In the genomic region with DNA sequence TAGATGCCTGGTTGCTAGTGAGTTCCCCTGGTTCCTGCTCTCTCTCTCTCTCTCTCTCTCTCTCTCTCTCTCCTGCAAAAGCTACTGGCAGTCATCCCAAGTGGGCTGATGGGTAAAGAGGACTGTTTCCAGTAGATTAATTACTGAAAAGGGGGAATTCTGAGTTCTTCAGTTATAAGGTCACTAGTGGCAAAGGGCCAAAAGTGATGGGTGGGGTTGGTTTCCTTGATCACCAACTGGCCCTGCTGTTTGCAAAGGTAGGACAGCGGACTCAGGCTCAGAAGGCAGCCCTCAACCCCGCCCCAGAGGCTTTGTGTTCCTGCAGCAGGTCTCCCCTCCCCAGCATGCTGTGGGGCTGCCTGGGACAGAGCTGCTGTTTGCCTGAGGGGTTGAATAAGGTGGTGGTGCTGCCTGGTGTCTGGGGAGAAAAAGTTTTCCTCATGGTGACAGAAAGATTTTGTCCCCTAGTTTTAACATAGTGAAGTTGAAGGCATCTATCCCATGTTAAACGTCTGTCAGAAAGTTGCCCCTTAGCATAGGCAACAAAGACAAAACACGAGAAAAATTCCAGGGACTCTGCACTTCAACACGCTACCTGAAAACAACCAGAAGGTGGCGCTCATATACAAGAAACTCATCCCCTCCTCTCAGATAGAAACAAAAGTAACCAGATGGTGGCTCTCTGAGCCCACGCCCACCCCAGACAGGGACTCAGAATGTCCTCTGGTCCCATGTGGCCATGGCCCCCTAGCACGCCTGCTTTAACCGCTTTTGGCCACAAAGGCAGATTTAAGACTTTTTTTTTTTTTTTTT, we compare ENCODE assay signal across 8 mouse cellular contexts. TPM values are rescaled to one million over a fixed set of nuclear protein-coding genes. Genes with fewer than 3 reads are reported as not detected.
A peak's percentile ranks its signal among the peaks of the same experiment; 100 is the strongest.
DNase-seq lines count a peak whose midpoint lies in the region; ATAC-seq and TF ChIP-seq lines count a peak whose summit lies in the region.

No protein-coding gene starts in this region.

- peaks cover 12% of the 10 kb centered on the region for H3K27me3 ChIP-seq in CH12.LX (replicated peaks)
- H3K27me3 ChIP-seq in heart, embryonic 14.5 days (ENCODE audit: control insufficient read depth, insufficient read depth, low read length) = no peaks in the 10 kb centered on the region
- H3K27me3 ChIP-seq in kidney, postnatal 0 days (ENCODE audit: insufficient read depth, low read length) = no peaks in the 10 kb centered on the region
- no peaks in the 10 kb centered on the region for H3K27me3 ChIP-seq in liver, adult 2 months (ENCODE audit: control insufficient read depth, insufficient read depth, low read length)
- H3K27me3 ChIP-seq in myocyte (ENCODE audit: control insufficient read depth, insufficient read depth, insufficient read length) = no peaks in the 10 kb centered on the region
- no peaks in the 10 kb centered on the region; the same call in 1 of the 2 replicates for H3K27me3 ChIP-seq in splenic B cell, adult 2 months (ENCODE audit: control insufficient read depth, insufficient read depth, low read length, poor library complexity, severe bottlenecking)

- DNase-seq in CH12.LX (ENCODE audit: extremely low read depth) = peak; percentile 84
- peak; percentile 55 for DNase-seq in fibroblast of lung, adult 2 months (ENCODE audit: low read depth)
- peak; percentile 96 for DNase-seq in kidney, postnatal 0 days (ENCODE audit: low spot score)
- DNase-seq in liver, adult 2 months (ENCODE audit: extremely low read depth, low read depth, low spot score) = peak; percentile 53
- peak; percentile 88 for DNase-seq in splenic B cell, adult 2 months (ENCODE audit: low read depth, low spot score)

- TF ChIP-seq EP300 in CH12.LX (IDR thresholded peaks at IDR 0.05; ENCODE audit: low read length) = no peak

- H3ac ChIP-seq in myocyte (ENCODE audit: control insufficient read depth, insufficient read length) = no peak overlapping the region

- TF ChIP-seq POLR2A in CH12.LX (IDR thresholded peaks at IDR 0.05; ENCODE audit: low read depth, low read length) (no peak), myocyte (IDR thresholded peaks at IDR 0.05; ENCODE audit: insufficient read length, low read depth) (no peak)
- no peak for TF ChIP-seq POLR2A in liver, adult 2 months (IDR thresholded peaks at IDR 0.05; ENCODE audit: extremely low read depth, insufficient read depth, low read length)

- WGBS in heart, embryonic 14.5 days = under 1% methylated on average over 9 of the region's 9 CpGs
- WGBS in kidney, postnatal 0 days = 0% methylated on average over 9 of the region's 9 CpGs
- WGBS in liver, adult 2 months = 2% methylated on average over 9 of the region's 9 CpGs

- dilution Hi-C loops in CH12.LX (cut with MboI; ENCODE audit: extremely low pct_ligation_motif_present, extremely low pct_unique_long_range_greater_than_20kb, low sequenced_read_pairs) = no loop called here

- H3K4me1 ChIP-seq in CH12.LX (ENCODE audit: control insufficient read depth in 1 of 2, insufficient read depth in 2 of 2) = peaks cover 3 to 11% of the 10 kb centered on the region in 2 experiments; a peak in 3 of 4 replicates
- H3K4me1 ChIP-seq in brown adipose tissue, adult 24 weeks (ENCODE audit: control insufficient read depth, insufficient read depth, insufficient read length, low read length) = peaks cover 3% of the 10 kb centered on the region; the same call in 1 of the 2 replicates
- peaks cover 8 to 15% of the 10 kb centered on the region in 2 experiments for H3K4me1 ChIP-seq in heart, embryonic 14.5 days (ENCODE audit: control insufficient read depth in 2 of 2, insufficient read depth in 2 of 2, low read length in 2 of 2)
- no peaks in the 10 kb centered on the region for H3K4me1 ChIP-seq in kidney, postnatal 0 days (replicated peaks; ENCODE audit: insufficient read depth, low read length)
- H3K4me1 ChIP-seq in liver, adult 2 months (ENCODE audit: control insufficient read depth, insufficient read depth, low read length) = peaks cover 2% of the 10 kb centered on the region; the same call in 1 of the 2 replicates

- TF ChIP-seq CTCF in CH12.LX (conservative IDR thresholded peaks at IDR 0.05 in 1 of 2, IDR thresholded peaks at IDR 0.05 in 1 of 2; ENCODE audit: low read depth in 2 of 2, low read length in 2 of 2) = peak; percentile 39 to 76
- peak; percentile 92 for TF ChIP-seq CTCF in kidney, postnatal 0 days (IDR thresholded peaks at IDR 0.05; ENCODE audit: low read depth)
- TF ChIP-seq CTCF in liver, adult 2 months (IDR thresholded peaks at IDR 0.05; ENCODE audit: low read depth, low read length) = peak; percentile 50; the same call in 1 of the 2 replicates

- ATAC-seq in heart, embryonic 14.5 days (ENCODE audit: insufficient number of reproducible peaks, insufficient read depth, low FRiP score, low read depth) = peak; percentile 60; the same call in 1 of the 2 replicates
- peak; percentile 48 for ATAC-seq in kidney, postnatal 0 days (replicated peaks; ENCODE audit: low FRiP score, low read depth)

- H3K9me3 ChIP-seq in CH12.LX (replicated peaks; ENCODE audit: low read length) = no peaks in the 10 kb centered on the region
- no peaks in the 10 kb centered on the region for H3K9me3 ChIP-seq in heart, embryonic 14.5 days (ENCODE audit: control insufficient read depth, low read length)
- H3K9me3 ChIP-seq in kidney, postnatal 0 days (replicated peaks; ENCODE audit: low read length) = no peaks in the 10 kb centered on the region

- H3K9ac ChIP-seq in CH12.LX (ENCODE audit: insufficient read depth, low read depth) = no peak overlapping the region
- peak overlapping the region; percentile 60; the same call in 1 of the 2 replicates for H3K9ac ChIP-seq in heart, embryonic 14.5 days (ENCODE audit: low read length)
- no peak overlapping the region for H3K9ac ChIP-seq in kidney, postnatal 0 days (ENCODE audit: low read depth, low read length)
- no peak overlapping the region for H3K9ac ChIP-seq in liver, adult 2 months (ENCODE audit: low read depth, low read length)

- H3K36me3 ChIP-seq in CH12.LX (replicated peaks in 1 of 2; ENCODE audit: control insufficient read depth in 1 of 2, insufficient read depth in 1 of 2, low read length in 1 of 2) (no peaks in the 10 kb centered on the region), myocyte (ENCODE audit: control insufficient read depth, insufficient read depth) (no peaks in the 10 kb centered on the region)
- H3K36me3 ChIP-seq in heart, embryonic 14.5 days (ENCODE audit: control insufficient read depth, insufficient read depth, low read length) = no peaks in the 10 kb centered on the region
- H3K36me3 ChIP-seq in kidney, postnatal 0 days (ENCODE audit: insufficient read depth, low read length) = no peaks in the 10 kb centered on the region
- H3K36me3 ChIP-seq in liver, adult 2 months (ENCODE audit: control insufficient read depth, insufficient read depth, low read length) = no peaks in the 10 kb centered on the region
- H3K36me3 ChIP-seq in splenic B cell, adult 2 months (ENCODE audit: control insufficient read depth, insufficient read depth, low read length, poor library complexity, severe bottlenecking) = no peaks in the 10 kb centered on the region

- H3K4me2 ChIP-seq in CH12.LX (ENCODE audit: insufficient read depth, low read depth, poor library complexity, severe bottlenecking) = 0 out of 2 replicates have a peak overlapping the region, but pooled peaks have one; percentile 8
- peak overlapping the region; percentile 49 for H3K4me2 ChIP-seq in heart, embryonic 14.5 days (ENCODE audit: low read length)
- H3K4me2 ChIP-seq in kidney, postnatal 0 days (ENCODE audit: low read length) = no peak overlapping the region
- H3K4me2 ChIP-seq in myocyte (ENCODE audit: low read depth) = peak overlapping the region; percentile 63

- peak; percentile 72 for TF ChIP-seq RAD21 in CH12.LX (IDR thresholded peaks at IDR 0.05; ENCODE audit: low read depth, low read length)

- H3K4me3 ChIP-seq in CH12.LX (replicated peaks in 1 of 3; ENCODE audit: low read depth in 2 of 3, low read length in 2 of 3, poor library complexity in 1 of 3) = no peak overlapping the region
- no peak overlapping the region for H3K4me3 ChIP-seq in brown adipose tissue, adult 24 weeks (ENCODE audit: insufficient read depth, low read depth, low read length)
- no peak overlapping the region for H3K4me3 ChIP-seq in heart, embryonic 14.5 days (ENCODE audit: control insufficient read depth in 1 of 2, insufficient read depth in 1 of 2, low read depth in 1 of 2, low read length in 2 of 2)
- H3K4me3 ChIP-seq in kidney, postnatal 0 days (replicated peaks; ENCODE audit: low read depth, low read length) = no peak overlapping the region
- H3K4me3 ChIP-seq in liver, adult 2 months (ENCODE audit: insufficient read depth, low read depth, low read length) = no peak overlapping the region
- no peak overlapping the region for H3K4me3 ChIP-seq in myocyte

- H3K79me2 ChIP-seq in CH12.LX (replicated peaks; ENCODE audit: control insufficient read depth, extremely low read depth, insufficient read depth, poor library complexity, severe bottlenecking) (no peaks in the 10 kb centered on the region), myocyte (ENCODE audit: control insufficient read depth, insufficient read depth) (no peaks in the 10 kb centered on the region)
- no peaks in the 10 kb centered on the region for H3K79me2 ChIP-seq in liver, adult 2 months (ENCODE audit: control insufficient read depth, insufficient read depth, low read length)

- in situ Hi-C loops in CH12.LX (cut with MboI; ENCODE audit: low pct_ligation_motif_present, low pct_unique_long_range_greater_than_20kb, low sequenced_read_pairs) = loop anchor here (5.0 to 10.0 kb wide), 3 partner anchors 44 to 182 kb away; partner anchors contain the start of gene Spty2d1

- no peak overlapping the region for H3K27ac ChIP-seq in CH12.LX (ENCODE audit: insufficient read depth, low read depth)
- H3K27ac ChIP-seq in brown adipose tissue, adult 24 weeks (replicated peaks; ENCODE audit: low read depth, low read length) = peak overlapping the region; percentile 20; the same call in 1 of the 2 replicates
- peak overlapping the region; percentile 68 to 83 for H3K27ac ChIP-seq in heart, embryonic 14.5 days (replicated peaks in 1 of 2; ENCODE audit: control insufficient read depth in 1 of 2, insufficient read depth in 1 of 2, low read depth in 2 of 2, low read length in 2 of 2)
- H3K27ac ChIP-seq in kidney, postnatal 0 days = no peak overlapping the region
- H3K27ac ChIP-seq in liver, adult 2 months (replicated peaks; ENCODE audit: insufficient read depth, low read depth, low read length) = no peak overlapping the region

RNA-seq across cellular contexts. Expression of gene Uevld, which starts 4.7 kb away (rescaled TPM):
- total RNA-seq in CH12.LX (2012; rRNA removed) = 2.6 and 2.9 TPM in 2 replicates
- 4.6 and 5.2 TPM in 2 replicates for total RNA-seq in CH12.LX (2014; rRNA removed)
- polyA plus RNA-seq in CH12.LX (2012; ENCODE audit: insufficient read length, low read depth) = 5.5 and 6.6 TPM in 2 replicates
- polyA plus RNA-seq in brown adipose tissue, adult 24 weeks (2012; ENCODE audit: insufficient read depth, insufficient read length, missing spikeins) = 9.3 and 12.4 TPM in 2 replicates
- polyA plus RNA-seq in heart, embryonic 14.5 days (2014; fragmentation: Nextera tagmentation; extraction: Ambion mirVana) = 9.8 TPM in 2 replicates
- 7.2 and 8.0 TPM in 2 replicates for polyA plus RNA-seq in kidney, postnatal 0 days (2015; fragmentation: Nextera tagmentation; extraction: Ambion mirVana)
- 9.8 and 10.2 TPM in 2 replicates for total RNA-seq in liver, adult 2 months (2014; rRNA removed)
- 2.7 and 3.0 TPM in 2 replicates for polyA plus RNA-seq in liver, adult 2 months (2012; rRNA removed)
- polyA plus RNA-seq in myocyte (2012; fragmentation: generic; extraction: Trizol) = 3.6 TPM

RNA-seq across cellular contexts. Expression of gene Gm9999, which starts 20.4 kb away (rescaled TPM):
- not detected in 2 replicates for total RNA-seq in CH12.LX (2012; rRNA removed)
- not detected in 2 replicates for total RNA-seq in CH12.LX (2014; rRNA removed)
- polyA plus RNA-seq in CH12.LX (2012; ENCODE audit: insufficient read length, low read depth) = not detected in 2 replicates
- not detected in 2 replicates for polyA plus RNA-seq in brown adipose tissue, adult 24 weeks (2012; ENCODE audit: insufficient read depth, insufficient read length, missing spikeins)
- polyA plus RNA-seq in heart, embryonic 14.5 days (2014; fragmentation: Nextera tagmentation; extraction: Ambion mirVana) = not detected in 2 replicates
- not detected in 2 replicates for polyA plus RNA-seq in kidney, postnatal 0 days (2015; fragmentation: Nextera tagmentation; extraction: Ambion mirVana)
- total RNA-seq in liver, adult 2 months (2014; rRNA removed) = not detected in 2 replicates
- not detected in 2 replicates for polyA plus RNA-seq in liver, adult 2 months (2012; rRNA removed)
- not detected for polyA plus RNA-seq in myocyte (2012; fragmentation: generic; extraction: Trizol)

RNA-seq across cellular contexts. Expression of gene Tsg101, which starts 43.2 kb away (rescaled TPM):
- 19.8 and 23.8 TPM in 2 replicates for total RNA-seq in CH12.LX (2012; rRNA removed)
- 46.0 and 49.9 TPM in 2 replicates for total RNA-seq in CH12.LX (2014; rRNA removed)
- 84.1 and 93.5 TPM in 2 replicates for polyA plus RNA-seq in CH12.LX (2012; ENCODE audit: insufficient read length, low read depth)
- polyA plus RNA-seq in brown adipose tissue, adult 24 weeks (2012; ENCODE audit: insufficient read depth, insufficient read length, missing spikeins) = 91.6 and 103 TPM in 2 replicates
- polyA plus RNA-seq in heart, embryonic 14.5 days (2014; fragmentation: Nextera tagmentation; extraction: Ambion mirVana) = 179 and 201 TPM in 2 replicates
- polyA plus RNA-seq in kidney, postnatal 0 days (2015; fragmentation: Nextera tagmentation; extraction: Ambion mirVana) = 169 and 171 TPM in 2 replicates
- 19.5 and 20.3 TPM in 2 replicates for total RNA-seq in liver, adult 2 months (2014; rRNA removed)
- polyA plus RNA-seq in liver, adult 2 months (2012; rRNA removed) = 33.4 and 43.6 TPM in 2 replicates
- polyA plus RNA-seq in myocyte (2012; fragmentation: generic; extraction: Trizol) = 68.5 TPM

RNA-seq across cellular contexts. Expression of gene Spty2d1, which starts 45.2 kb away (rescaled TPM):
- total RNA-seq in CH12.LX (2012; rRNA removed) (10.5 and 14.3 TPM in 2 replicates), CH12.LX (2014; rRNA removed) (22.9 and 24.6 TPM in 2 replicates)
- polyA plus RNA-seq in CH12.LX (2012; ENCODE audit: insufficient read length, low read depth) (29.9 and 32.6 TPM in 2 replicates), myocyte (2012; fragmentation: generic; extraction: Trizol) (12.0 TPM)
- polyA plus RNA-seq in brown adipose tissue, adult 24 weeks (2012; ENCODE audit: insufficient read depth, insufficient read length, missing spikeins) = 6.4 TPM in 2 replicates
- 13.0 and 14.0 TPM in 2 replicates for polyA plus RNA-seq in heart, embryonic 14.5 days (2014; fragmentation: Nextera tagmentation; extraction: Ambion mirVana)
- polyA plus RNA-seq in kidney, postnatal 0 days (2015; fragmentation: Nextera tagmentation; extraction: Ambion mirVana) = 13.7 and 15.9 TPM in 2 replicates
- total RNA-seq in liver, adult 2 months (2014; rRNA removed) = 7.5 and 7.6 TPM in 2 replicates
- 2.9 and 3.2 TPM in 2 replicates for polyA plus RNA-seq in liver, adult 2 months (2012; rRNA removed)

Comparison
In these comparisons a context has a peak if more than half of its experiments do, and no peak if none do; other contexts are left out.
1. H3K27ac ChIP-seq: peak in brown adipose tissue, adult 24 weeks (single experiment) and heart, embryonic 14.5 days (2 of 2); none in CH12.LX (single experiment), kidney, postnatal 0 days (single experiment) and liver, adult 2 months (single experiment).
2. Peak in every context shown above with its lines, with median percentiles within 50 percentile points of each other: DNase-seq and CTCF ChIP-seq.